Mouse (Mus musculus): Measurements from ENCODE around the gene Tuba3b. TPM values are rescaled to one million over a fixed set of nuclear protein-coding genes. Genes with fewer than 3 reads are reported as not detected.
A peak's percentile ranks its signal among the peaks of the same experiment; 100 is the strongest.

Gene Tuba3b
- polyA plus RNA-seq, 1 experiment from 2014 or later = not detected

DNA sequence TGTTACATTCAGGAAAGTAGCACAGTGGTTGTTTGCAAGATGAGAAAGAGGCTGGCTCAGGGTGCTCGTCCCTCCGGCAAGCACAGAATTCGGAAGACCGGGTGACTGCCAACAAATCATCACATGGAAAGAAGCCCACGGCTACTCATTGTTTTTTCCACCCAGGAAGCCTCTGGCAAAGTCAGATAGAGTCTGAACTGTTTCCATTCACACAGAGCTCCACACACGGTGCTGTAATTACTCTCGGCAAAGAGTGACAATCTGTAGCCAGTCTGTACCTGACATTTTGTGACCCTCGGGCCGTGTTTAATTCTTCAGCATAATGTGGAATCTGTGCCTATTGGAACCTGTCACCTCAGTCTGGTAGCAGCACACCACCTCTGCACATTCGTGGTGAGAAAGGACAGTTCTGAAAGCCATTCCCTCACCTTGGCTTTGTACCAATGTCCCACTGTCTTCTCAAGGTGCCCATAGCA, 54.1 kb downstream of the Tuba3b start:
- Histone ChIP-seq H3K27me3 (replicated peaks; ENCODE audit: control insufficient read depth, insufficient read depth, low read length) (no peaks in the 10 kb centered on the region), H3K9me3 (replicated peaks; ENCODE audit: control insufficient read depth, low read length) (no peaks in the 10 kb centered on the region), H3K4me3 (ENCODE audit: low read depth, low read length) (no peak overlapping the region), H3K4me2 (ENCODE audit: low read length) (no peak overlapping the region), H3K27ac (ENCODE audit: low read depth, low read length) (no peak overlapping the region), H3K36me3 (ENCODE audit: control insufficient read depth, insufficient read depth, low read length) (no peaks in the 10 kb centered on the region), H3K9ac (ENCODE audit: low read length) (no peak overlapping the region), H3K4me1 (ENCODE audit: control insufficient read depth, insufficient read depth, low read length) (no peaks in the 10 kb centered on the region)
- ATAC-seq (0 out of 2 replicates have a peak, but pooled peaks have one; percentile 15), DNase-seq (ENCODE audit: low spot score) (peak; percentile 55)
- 39% methylated on average over 10 of the region's 10 CpGs for WGBS

Other genes with a start within 250 kb of the Tuba3b start
- 0.93 and 0.95 TPM in 2 replicates for gene Lmntd1, start 1.4 kb upstream of the Tuba3b start, polyA plus RNA-seq (2014; fragmentation: Nextera tagmentation; extraction: Ambion mirVana)
- 2.4 and 2.5 TPM in 2 replicates for gene Rassf8, start 131.0 kb downstream of the Tuba3b start, polyA plus RNA-seq (2014; fragmentation: Nextera tagmentation; extraction: Ambion mirVana)
- gene Bhlhe41, start 249.8 kb downstream of the Tuba3b start, polyA plus RNA-seq (2014; fragmentation: Nextera tagmentation; extraction: Ambion mirVana) = 1.7 and 2.5 TPM in 2 replicates

Measured in forebrain, embryonic 14.5 days (tissue).